Mouse (Mus musculus): ENCODE results near the gene Hist1h2aa. TPM values are rescaled to one million over a fixed set of nuclear protein-coding genes. Genes with fewer than 3 reads are reported as not detected.

The Hist1h2aa gene
- not detected in 2 replicates for polyA plus RNA-seq (2012; rRNA removed)

DNA sequence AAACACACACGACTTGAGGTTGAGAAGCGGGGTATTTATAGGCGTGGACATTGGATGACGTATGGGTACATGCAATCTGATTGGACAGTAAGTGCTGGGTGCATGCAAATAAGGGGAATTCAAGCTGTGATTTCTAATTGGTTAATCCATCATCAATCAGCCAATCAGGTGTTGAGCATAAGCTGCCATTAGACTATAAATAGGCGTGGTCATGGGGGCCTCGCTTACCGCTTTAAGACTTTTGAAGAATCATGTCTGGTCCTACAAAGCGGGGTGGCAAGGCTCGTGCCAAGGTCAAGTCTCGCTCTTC is at the start of gene Hist1h2aa:
Gene Hist1h2aa (plus strand): TSS at position 252 of the 310 bp plus-strand sequence.

DNA sequence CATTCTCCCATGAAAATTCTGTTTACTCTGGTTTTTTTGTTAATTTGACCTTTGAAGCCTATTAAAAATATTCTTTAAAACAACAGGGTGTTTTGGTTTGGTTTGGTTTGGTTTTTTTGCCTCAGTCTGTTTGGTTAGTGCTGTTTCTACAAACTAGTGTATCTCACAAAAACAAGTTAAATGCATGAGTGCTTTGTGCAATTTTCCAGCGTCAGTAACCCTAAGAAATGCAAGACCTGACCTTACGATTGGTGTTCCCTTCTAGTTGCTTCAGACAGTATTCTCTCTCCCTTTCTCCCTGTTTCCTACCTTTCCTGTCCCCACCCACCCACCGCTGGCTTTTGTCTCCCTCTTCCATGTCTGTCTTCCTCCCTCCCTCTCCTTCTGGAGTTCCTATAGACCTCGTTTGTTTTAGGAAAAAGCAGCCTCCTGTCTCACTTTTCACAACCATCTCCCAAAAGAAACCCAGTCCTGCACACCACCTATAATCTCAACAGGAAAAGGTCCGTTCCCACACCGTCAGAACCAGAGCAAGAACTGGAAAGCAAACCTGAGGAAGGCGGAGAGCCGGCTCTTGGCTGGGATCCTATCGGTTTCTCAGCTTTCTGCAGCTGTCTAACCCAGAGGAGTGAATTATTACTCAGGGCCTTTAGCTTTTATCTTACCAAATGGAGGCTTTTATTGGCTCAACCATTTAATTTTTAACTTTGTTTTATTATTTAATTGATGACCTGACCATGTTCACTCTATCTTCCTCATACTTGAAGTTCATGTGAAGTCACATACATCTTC is 19.7 kb upstream of the Hist1h2aa start, which contains the start of gene Slc17a4:
Gene Slc17a4 (minus strand): TSS at position 634 of the 792 bp plus-strand sequence.

DNA sequence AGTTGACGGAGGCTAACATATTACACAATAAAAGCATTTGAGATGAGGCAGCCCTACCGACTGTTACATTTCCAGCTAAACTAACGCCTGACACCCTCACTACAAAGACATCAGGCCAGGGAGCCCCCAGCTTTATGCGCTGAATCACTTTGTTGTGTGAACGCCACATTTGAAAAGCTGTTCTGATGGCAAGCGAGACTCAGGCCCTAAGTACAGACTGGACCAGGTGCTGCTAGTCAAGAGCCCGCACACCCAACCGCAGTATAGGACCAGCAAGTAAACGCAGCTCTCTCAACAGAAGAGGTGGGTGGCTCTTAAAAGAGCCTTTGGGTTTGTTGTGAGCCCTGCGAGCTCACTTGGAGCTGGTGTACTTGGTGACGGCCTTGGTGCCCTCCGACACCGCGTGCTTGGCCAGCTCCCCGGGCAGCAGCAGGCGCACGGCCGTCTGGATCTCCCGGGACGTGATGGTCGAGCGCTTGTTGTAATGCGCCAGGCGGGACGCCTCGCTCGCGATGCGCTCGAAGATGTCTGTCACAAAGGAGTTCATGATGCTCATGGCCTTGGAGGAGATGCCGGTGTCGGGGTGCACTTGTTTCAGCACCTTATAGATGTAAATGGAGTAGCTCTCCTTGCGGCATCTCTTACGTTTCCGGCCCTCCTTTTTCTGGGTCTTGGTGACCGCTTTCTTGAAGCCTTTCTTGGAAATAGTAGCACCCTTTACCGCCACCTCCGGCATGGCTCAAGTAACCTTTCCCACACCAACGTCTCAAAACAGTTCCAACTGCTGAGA is 646 bp upstream of the Hist1h2aa start, which contains the start of gene Hist1h2ba:
Gene Hist1h2ba (minus strand): TSS at position 736 of the 790 bp plus-strand sequence.

Other genes with a start within 250 kb of the Hist1h2aa start
- 0.11 and 0.17 TPM in 2 replicates for gene Hist1h1t, start 238.6 kb upstream of the Hist1h2aa start, polyA plus RNA-seq (2012; rRNA removed)
- 7.5 and 10.3 TPM in 2 replicates for gene Hist1h4c, start 236.0 kb upstream of the Hist1h2aa start, polyA plus RNA-seq (2012; rRNA removed)
- 1.8 and 1.9 TPM in 2 replicates for gene Hfe, start 223.6 kb upstream of the Hist1h2aa start, polyA plus RNA-seq (2012; rRNA removed)
- gene Hist1h1c, start 195.7 kb upstream of the Hist1h2aa start, polyA plus RNA-seq (2012; rRNA removed): 13.2 and 15.1 TPM in 2 replicates
- gene Hist1h3c, start 188.9 kb upstream of the Hist1h2aa start, polyA plus RNA-seq (2012; rRNA removed): 51.1 and 52.4 TPM in 2 replicates
- gene Hist1h2bb, start 187.7 kb upstream of the Hist1h2aa start, polyA plus RNA-seq (2012; rRNA removed): 6.3 and 16.8 TPM in 2 replicates
- 44.2 and 53.2 TPM in 2 replicates for gene Hist1h2ab, start 183.3 kb upstream of the Hist1h2aa start, polyA plus RNA-seq (2012; rRNA removed)
- gene Hist1h3b, start 182.2 kb upstream of the Hist1h2aa start, polyA plus RNA-seq (2012; rRNA removed): 52.8 and 64.6 TPM in 2 replicates
- 29.2 and 64.2 TPM in 2 replicates for gene Hist1h4b, start 177.4 kb upstream of the Hist1h2aa start, polyA plus RNA-seq (2012; rRNA removed)
- gene Hist1h4a, start 173.2 kb upstream of the Hist1h2aa start, polyA plus RNA-seq (2012; rRNA removed): 7.3 and 15.7 TPM in 2 replicates
- 31.4 and 33.8 TPM in 2 replicates for gene Hist1h3a, start 172.1 kb upstream of the Hist1h2aa start, polyA plus RNA-seq (2012; rRNA removed)
- 9.1 and 22.2 TPM in 2 replicates for gene Hist1h1a, start 170.8 kb upstream of the Hist1h2aa start, polyA plus RNA-seq (2012; rRNA removed)
- gene Trim38, start 164.5 kb upstream of the Hist1h2aa start, polyA plus RNA-seq (2012; rRNA removed): not detected in 2 replicates
- gene Slc17a2, start 127.5 kb upstream of the Hist1h2aa start, polyA plus RNA-seq (2012; rRNA removed): 0.01 and 0.04 TPM in 2 replicates
- 0.06 and 0.08 TPM in 2 replicates for gene Slc17a3, start 95.0 kb upstream of the Hist1h2aa start, polyA plus RNA-seq (2012; rRNA removed)
- 0.02 TPM in 1 of 2 replicates, not detected in the other for gene Slc17a1, start 66.7 kb upstream of the Hist1h2aa start, polyA plus RNA-seq (2012; rRNA removed)
- gene Slc17a4, start 19.5 kb upstream of the Hist1h2aa start, polyA plus RNA-seq (2012; rRNA removed): 0.05 and 0.10 TPM in 2 replicates
- not detected in 2 replicates for gene Hist1h2ba, start 306 bp upstream of the Hist1h2aa start, polyA plus RNA-seq (2012; rRNA removed)
- gene Scgn, start 56.8 kb downstream of the Hist1h2aa start, polyA plus RNA-seq (2012; rRNA removed): 0.31 and 0.34 TPM in 2 replicates